Mouse (Mus musculus) spleen, adult 18-20 months (tissue): ENCODE results near the gene Gh.
"Not testable (repeated sequence)": the region's sequence is repeated elsewhere in the genome, so short reads cannot be mapped to it uniquely, and the experiment has no call there.

ENCODE experiments used
- DNase-seq, 2 experiments: peaks; one replicate each; pipeline ENCODE4 v3.0.0; 2022; ENCODE audit warnings: mixed read lengths in 2 of 2

Gh gene

DNA sequence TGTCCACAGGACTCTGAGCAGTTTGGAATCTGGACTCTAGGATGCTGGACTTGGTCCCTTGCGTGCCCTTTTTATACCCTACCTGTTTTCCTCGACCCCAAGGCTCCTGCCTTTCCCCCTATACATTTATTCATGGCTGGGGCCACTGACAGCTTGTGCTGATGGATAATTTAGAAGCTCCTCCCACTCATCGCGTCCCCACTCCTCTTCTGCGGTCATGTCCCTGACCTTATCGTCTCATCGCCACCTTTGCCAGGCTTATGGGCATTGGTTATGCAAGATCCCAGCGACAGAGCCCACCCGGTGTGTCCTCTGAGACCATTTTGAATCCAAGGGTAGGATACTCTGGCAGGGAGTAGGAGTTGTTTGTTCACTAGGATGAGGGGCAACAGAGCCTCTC is at the start of gene Gh:
Gh (minus strand) TSS at position 101 of the 400 bp plus-strand sequence.
- DNase-seq: no peak

DNA sequence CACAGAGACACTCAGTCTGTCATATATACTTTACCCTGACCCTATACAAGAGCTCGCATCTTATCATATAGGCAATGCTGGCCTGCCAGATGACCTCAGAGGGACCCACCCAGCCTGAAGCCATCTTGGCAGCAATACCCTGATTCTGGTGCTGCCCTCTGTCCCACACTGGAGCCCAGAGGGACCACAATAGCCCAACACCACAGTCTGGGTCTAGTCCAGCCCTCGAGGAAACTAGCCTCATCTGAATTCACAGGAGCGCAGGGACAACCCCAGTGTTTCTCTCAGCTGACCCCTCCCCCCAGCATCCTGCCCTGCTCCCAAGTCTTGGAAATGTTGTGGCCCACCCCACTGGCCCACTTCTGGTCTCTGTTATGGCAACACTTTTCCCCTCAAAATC is 49.6 kb upstream of the Gh start:
- DNase-seq: no peak

DNA sequence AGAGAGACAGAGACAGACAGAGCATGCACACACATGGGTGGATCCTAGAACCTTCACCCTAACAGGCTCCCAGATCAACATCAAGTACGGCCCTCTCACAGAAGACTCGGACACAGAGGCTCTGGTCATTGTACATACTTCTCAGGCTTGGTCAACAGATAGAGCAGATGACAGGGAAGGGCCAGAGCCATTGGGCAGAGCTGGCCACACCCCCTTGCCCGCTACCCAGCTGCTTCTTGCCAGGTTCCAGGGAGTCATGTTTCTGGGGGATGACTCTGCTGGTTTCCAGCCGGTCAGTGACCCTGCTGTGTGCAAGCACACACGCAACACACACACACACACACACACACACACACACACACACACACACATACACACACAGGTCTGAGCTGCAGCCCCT is 49.2 kb upstream of the Gh start:
- DNase-seq: no peak

DNA sequence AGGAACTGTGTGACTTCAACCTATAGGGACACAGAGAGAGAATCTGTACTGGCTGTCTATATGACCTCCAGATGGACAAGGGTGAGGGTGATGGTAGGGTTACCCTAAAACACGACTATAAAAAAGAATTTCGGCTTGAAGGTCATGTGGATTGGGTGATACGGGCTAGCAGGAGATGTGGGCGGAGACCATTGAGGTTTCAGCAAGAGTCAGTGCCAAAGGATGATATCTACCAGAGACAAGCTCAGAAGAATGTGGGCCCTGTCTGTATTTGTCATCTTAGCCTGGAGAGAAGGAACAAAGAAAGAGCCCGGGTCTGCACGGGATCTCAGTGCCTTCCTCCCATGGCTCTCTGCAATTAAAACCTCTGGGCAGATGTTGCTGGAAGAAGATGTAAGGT is 48.1 kb upstream of the Gh start:
- DNase-seq: no peak

DNA sequence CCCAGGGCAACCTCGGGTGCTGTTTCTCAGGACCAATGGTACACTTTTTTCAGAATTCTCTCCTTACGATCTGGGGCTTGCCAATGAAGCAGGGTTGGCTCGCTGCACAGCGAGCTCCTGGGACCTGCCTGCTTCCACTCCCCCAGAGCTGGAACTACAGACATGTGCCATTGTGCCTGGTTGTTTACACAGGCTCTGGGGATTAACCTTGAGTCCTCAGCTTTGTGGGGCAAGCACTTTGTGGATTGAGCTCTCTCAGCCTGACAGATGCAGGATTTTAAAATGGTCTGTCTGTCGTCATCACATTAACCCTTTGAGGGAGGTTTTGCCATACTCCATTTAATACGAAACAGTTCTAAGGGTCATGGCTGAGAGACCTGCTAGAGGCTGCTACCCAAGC is 43.2 kb upstream of the Gh start:
- no peak for DNase-seq

DNA sequence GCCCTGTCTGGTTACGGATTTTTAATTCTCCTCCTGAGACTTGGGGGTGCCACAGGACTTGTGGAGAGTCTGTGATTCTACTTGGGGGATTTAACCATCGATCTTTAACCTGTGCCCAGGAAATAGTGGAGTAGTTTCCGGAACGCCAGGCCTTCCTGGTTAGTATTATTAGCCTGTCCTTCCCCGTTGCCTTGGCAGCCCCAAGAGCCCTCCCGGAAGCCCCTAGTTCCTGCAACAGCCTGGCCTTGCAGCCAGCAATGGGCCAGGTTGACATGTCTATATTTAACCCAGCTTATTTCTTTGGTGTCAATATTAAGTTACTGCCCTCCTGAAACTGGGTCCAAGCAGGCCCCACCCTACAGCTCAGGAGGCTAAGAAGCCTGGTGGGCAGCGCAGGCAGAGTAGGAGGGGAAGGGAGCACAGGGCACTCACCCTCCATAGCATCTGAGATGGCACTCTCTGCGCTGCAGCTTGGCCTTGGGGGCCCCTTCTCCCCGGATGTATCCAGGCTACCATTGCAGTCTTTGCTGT is 39.4 kb upstream of the Gh start:
- no peak for DNase-seq

DNA sequence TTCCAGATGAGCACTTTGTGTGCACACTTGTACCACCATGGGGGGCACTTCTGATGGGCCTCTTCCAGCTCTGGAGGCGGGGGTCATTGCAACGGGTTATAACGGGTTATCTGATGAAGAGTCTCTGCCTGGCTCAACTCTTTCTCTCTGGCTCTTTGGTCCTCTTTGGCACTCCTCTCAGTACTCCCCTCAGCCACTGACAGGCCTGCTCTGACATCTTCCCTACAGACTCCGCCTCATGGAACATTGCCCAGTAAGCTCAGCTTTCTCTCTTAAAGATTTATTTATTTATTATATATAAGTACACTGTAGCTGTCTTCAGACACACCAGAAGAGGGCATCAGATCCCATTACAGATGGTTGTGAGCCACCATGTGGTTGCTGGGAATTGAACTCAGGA is 37.7 kb upstream of the Gh start:
- DNase-seq: not testable (repeated sequence)

DNA sequence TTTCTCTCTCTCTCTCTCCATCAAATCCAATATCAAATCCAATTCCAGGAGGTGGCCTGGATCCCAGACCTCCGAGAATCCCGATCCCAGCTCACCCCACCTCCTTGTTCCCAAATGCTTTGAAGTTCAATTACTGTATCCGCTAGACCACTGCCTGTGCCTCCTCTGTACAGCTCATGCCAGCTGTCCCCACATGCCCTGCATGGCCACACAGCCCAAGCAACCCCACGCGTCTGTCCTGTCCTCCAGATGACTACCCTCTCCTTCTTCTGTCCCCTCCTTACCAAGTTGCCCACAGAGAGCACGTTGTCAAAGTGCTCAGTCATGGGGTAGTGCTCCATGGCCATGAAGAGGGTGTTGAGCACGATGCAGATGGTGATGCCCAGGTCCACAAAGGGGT is 37.2 kb upstream of the Gh start:
- no peak for DNase-seq

DNA sequence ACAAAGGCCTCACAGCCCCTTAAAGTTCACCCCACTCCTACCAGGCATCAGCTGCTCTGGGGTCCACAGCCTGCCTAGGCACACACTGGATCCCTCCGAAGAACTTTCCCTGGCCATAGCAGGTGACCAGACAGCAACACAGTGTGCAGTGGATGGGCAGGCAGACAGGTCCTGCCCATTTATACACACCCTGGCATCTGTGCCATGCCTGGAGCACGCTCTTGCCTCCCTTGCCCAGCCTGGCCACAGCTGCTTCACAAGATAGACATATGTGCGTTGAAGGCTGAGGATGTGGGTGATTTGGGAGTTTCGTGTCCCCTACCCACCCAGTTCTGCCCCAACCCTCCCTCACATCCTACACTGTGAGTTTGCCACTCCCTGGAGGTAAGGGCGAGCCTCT is 36.4 kb upstream of the Gh start:
- DNase-seq: no peak

DNA sequence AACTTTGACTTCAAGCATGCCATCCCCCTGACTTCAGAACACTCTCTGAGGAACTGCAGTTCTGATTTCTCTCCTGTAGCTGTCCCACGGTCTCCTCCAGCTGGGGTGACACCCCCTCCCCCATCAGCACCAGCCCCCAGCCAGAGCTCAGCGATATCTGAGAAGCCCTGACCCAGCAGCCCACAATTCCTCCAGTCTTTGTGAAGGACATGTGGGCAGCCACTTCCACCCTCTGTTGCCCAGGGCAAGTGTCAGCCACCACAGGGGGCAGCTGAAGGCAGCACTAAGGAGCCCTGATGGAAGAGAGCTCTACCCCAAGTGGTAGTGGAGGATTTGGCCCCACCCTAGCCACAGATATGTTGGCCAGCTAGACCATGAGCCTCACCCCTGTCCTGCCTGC is 32.4 kb upstream of the Gh start:
- DNase-seq: no peak

DNA sequence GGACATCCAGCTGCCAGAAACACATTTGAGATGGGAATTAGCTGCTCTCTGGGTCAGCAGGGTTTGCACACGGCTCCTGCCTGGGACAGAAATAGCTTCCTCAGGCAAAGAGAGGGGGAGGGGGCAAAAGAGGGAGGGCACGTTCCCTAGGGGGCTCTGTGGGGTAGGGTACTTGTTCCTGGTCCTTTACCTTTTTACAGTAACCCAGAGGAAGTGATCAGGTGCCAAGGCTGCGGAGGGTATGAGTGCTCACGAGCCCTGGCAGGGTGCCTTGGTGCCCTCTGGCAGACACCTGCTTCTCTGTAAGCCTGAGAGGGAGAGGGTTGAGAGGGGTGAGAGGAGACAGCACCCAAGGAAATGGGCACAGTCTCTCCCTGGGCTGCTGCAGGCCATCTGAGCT is 30.8 kb upstream of the Gh start:
- DNase-seq: no peak

DNA sequence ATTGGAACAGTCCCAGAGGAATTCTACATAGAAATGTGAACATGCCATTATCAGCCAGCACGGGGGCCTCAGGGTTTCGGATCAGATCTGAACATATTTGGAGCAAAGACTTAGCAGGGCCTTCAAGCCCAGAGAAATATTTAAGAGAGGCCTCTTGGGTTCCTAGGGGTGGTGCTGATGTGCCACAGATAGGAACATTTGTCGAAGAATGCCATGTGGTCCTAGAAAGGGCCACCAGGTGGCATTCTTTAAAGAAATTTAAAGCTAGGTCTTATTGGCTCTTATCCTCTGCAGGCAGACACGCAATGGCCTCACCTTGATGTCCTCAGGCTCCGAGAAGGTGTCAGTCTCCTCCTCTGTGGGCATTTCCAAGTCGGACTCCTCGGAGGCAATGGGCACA is 28.0 kb upstream of the Gh start:
- DNase-seq: peak in 1 of 2 experiments; percentile 63

DNA sequence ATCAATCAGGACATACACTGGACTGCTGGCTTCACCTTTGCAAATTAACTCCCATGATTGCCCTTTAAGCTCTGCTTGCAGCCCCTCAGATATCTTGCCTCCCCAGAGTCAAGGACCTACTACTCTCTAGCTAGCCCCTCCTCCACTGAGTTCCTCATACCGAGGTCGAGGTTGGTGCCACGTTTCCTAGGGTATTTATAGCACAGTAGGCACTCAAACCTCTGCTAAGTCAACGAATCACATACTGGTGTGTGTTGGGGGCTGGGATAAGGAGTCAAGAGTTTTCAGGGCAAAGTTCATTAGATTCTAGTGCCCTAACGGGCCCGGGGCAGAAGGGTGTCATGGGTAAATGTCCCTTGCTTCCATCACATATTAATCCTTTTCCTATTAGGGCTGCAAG is 27.5 kb upstream of the Gh start:
- no peak for DNase-seq

DNA sequence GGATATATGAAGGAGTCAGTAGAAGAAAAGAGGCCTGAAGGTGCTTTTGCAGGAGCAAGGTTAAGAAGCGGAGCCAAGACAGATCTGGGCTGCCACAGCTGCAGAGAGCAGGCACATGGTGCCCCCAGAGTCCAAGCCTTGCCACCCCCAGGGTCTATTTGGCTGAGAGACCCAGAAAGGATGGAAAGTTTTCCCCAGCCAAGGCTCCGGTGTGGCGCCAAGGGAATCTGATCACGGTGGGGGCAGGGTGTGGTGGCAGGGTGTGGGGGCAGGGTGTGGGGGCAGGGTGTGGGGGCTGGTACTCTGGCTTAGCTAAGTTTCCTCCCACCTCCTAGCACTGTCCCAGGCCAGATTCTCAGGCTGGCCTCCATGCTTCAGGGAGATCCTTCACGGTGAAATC is 26.9 kb upstream of the Gh start:
- no peak for DNase-seq

DNA sequence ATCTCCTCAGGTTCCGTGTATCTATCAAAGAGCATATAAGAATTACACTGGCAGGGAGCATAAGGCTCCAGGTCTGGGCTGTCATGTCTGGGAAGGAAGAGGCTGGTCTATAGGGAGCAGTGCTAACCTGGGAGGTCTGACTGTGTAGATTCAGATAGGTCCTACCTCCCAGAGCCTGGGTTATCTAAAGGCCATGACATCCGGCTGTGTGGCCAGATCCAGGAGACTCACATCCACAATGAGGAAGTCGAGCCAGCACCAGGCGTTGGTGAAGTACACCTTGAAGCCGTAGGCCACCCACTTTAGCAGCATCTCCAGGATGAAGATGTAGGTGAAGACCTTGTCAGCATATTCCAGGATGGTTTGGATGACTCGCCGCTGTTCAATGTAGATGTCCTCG is 24.8 kb upstream of the Gh start:
- DNase-seq: no peak

DNA sequence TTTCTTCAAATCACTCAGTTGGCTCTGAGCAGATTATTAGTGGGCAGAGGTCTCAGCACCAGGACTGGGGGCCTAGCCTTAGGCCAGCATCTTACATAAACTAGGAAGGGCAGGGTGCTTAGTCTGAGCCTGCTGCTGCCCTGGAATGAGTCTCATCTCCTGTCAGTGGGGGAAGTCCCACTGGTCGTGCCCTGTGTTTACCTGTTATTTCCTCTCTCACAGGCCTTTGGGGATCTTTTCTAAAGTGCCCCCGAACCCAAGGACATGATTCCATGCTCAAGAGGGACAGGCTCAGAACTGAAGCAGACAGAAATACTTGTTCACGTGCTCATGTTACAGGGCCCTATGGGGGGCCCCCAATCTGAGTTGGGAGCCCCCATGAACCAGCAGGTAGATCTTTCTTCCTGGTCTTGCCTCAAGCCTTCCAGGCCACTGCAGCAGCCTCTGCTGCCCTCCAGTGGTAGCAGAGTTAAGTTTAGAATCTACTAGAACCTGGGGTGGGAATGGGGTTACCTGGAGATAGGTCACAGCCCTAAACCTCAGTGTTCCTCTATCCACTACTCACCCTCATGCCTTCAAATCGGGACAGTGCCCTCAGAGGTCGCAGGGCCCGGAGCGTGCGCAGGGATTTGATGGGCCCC is 24.0 kb upstream of the Gh start:
- DNase-seq: peak; percentile 70 to 87

DNA sequence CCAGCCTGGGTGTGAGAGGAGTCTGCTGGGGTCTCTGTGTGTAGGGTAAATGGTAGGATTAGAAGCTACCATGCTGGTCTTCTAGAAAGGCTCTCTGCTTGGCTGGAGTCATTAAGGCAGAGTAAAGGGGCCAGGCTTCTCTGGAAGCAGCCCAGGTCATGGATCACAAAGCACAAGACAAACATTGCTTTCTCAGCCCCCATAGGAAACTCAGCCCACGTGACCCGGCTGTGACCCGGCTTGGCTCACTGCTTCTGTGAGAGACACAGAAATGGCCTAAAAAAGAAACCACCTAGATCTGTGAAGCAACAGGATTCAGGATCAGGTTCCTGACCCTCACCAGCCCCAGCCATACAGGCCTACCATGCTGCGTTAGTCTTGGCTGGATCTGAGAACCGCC is 23.2 kb upstream of the Gh start:
- DNase-seq: peak; percentile 73 to 82

DNA sequence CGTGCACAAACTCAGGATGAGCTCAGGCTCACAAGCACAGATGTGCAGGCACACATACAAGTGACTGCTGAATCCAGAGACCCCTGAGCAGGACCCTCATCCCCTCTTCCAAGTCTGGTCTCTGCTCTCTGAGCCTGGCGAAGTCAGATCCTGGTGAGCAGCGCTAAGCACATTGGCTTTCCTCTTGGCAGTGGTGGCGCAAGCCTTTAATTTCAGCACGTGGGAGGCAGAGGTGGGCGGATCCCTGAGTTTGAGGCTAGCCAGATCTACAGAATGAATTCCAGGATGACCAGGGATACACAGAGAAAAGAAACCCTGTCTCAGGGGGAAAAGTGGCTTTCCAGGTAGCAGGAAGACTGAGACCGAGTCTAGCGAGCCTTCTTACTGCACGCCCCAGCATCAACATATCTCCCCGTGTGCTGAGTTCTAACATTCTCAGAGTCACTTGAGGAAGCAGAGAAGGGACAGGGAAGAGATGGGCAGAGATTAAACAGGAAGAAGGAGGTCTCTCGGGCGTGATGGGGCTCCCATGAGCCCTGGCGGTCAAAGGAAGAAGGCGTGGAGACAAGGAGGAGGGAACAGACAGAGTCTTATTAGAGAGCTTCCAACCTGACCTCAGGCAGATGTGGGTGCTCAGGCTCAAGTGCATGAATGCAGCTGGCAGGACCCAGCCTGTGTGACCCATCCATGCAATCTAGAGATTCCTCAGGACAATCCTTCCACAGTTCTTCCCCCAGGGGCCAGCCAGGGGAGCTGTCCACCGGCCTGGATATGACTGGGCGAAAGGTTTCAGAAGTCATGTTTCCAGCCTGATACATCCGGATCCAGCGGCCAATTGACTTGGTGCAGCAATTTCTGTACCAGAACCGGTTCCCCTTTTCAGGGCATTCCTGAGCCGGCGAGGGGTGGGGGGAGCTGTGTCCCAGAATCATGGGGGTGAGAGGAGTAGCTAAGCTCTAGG is 17.0 kb upstream of the Gh start:
- peak; percentile 51 to 63 for DNase-seq

DNA sequence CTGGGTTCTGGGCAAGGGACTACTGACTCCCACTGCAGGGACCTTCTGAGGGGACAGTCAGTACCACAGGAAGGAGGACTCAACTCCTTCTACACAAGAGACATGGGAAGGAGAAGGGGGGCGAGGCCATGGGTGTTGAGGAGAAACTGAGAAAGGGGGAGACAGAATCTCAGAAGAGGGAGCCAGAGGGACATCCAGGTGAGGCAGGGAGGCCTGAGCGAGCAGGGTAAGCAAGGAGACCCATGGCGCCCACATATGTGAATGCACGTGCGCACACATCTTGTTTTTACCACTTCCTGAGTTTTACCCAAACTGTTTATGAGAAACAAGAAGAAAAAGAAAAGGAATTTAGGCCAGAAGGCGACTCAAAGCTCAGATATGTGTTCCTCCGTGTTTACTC is 16.1 kb upstream of the Gh start:
- no peak for DNase-seq

DNA sequence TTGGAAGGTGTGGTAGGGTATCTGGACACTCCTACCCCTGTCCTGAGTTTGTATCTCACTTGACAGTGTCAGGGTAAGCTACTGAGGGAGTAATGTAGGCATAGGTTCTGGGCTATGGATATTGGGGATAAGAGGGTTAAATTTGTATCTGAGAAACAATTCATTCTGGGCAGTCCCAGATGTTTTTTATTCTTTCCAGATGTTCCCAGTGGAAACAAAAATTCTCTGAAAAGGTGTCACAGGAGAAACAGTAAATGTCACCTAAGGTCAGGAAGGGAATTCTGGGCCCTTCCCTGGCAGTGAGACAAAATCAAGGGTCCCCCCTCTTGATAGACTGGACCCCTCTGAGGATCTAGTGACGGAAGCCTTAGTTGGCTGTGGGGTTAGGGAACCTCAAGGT is 14.8 kb upstream of the Gh start:
- no peak for DNase-seq

DNA sequence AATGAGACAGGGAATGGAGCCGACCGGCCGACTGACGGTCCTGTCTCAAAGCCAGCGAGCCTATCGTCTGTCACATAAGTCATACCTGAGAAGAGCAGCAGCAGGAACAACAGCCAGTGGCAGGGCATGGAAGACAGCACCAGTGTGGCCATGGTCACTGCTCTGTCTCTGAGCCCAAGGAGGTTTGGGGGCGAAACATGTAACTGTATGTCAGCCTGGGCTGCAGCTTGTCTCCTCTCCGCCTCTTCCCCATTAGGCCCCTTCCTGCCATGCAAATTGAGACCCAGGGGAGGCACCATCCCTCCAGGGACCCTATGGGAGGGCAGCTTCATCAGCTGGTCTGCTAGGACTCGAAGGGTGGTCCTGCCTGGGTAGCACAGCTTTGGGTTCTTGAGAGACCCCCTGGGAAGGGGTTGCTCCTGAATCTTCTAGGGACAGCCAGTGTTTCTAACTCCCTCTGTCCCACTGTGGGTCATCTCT is 12.7 kb upstream of the Gh start, which contains the start of gene Cd79b:
Cd79b (minus strand) TSS at position 430 of the 480 bp plus-strand sequence.
- peak; percentile 75 to 84 for DNase-seq

DNA sequence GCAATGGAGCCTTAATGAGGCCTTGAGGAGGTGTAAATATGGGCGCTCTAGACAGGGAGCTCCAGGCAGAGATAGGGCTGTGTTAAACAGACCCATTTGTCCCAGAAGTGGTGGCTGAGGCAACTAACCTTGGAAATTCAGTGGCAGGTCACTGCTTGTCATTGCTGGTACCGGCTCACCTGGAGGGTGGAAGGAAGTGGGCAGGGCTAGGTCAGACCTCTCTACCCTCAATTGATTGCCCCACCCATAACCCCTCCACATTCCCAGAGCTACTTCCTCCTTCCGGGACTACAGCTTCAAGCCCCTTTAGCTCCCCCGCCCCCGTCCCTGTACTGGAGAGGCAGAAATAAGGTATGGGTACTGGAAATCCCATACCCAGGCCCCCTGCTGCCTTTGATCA is 11.9 kb upstream of the Gh start:
- peak; percentile 56 to 68 for DNase-seq

DNA sequence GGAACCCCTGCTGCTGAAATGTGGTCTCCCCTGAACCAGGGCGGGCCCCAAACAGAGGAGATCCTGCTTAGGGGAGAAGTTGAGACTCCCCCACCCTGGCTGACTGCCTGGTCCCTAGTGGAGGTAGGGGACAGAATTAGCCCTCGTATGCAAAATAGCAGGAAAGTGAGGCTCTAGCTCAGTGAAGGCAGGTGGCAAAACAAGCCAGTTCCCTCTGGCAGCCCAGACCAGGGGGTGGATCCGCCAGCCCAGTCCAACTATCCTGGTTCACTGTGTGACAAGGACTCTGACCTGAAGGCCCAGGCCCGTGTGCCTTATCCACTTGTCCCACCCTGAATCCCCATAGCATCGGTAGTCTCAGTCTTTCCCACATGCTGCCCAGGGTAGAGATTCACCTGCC is 8.5 kb upstream of the Gh start:
- peak; percentile 74 to 76 for DNase-seq

DNA sequence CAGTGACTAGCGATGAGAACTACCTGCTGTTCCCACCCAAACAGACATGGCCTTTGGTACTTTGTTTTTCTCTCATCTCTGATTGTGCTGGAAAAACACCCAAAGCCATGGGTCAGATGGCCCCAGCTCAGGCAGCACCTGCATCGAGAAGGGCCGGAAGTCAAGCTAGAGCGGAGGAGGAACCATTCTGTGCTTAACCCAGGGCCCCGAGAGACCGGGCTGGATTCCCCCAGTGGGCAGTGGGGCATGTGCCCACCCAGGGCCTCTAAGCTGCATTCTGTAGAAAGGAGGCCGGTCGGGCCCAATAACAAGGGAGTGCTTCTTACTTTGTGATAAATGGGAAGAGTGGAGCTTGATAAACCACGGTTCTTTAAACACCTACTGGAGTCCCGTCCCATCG is 6.5 kb upstream of the Gh start:
- peak; percentile 74 to 87 for DNase-seq
